Mouse (Mus musculus) MEL (cell line): Measurements from ENCODE around the gene Kmt2d.

Source experiments
- CTCF ChIP-seq, 3 experiments: IDR thresholded peaks in 2 of 3; conservative IDR thresholded peaks in 1 of 3; 2 replicates each; pipeline ENCODE4 v1.5.1; 2011 to 2012; ENCODE audit warnings: low read length in 3 of 3, low read depth in 2 of 3, mild to moderate bottlenecking in 2 of 3, improper control_type of control experiment in 1 of 3, inconsistent platforms in 1 of 3, mixed read lengths in 1 of 3, moderate library complexity in 1 of 3; ENCODE audit not compliant: control insufficient read depth in 1 of 3, insufficient read depth in 1 of 3, poor library complexity in 1 of 3, severe bottlenecking in 1 of 3
- ELF1 ChIP-seq: IDR thresholded peaks from 2 replicates; pipeline ENCODE4 v1.6.1; 2014; ENCODE audit warnings: low read depth, mild to moderate bottlenecking, inconsistent platforms, low read length, improper control_type of control experiment, moderate library complexity
- EP300 ChIP-seq, 2 experiments: IDR thresholded peaks; 2 replicates each; pipeline ENCODE4 v1.6.1; 2011; ENCODE audit warnings: improper control_type of control experiment in 2 of 2, low read length in 2 of 2, low read depth in 1 of 2, mild to moderate bottlenecking in 1 of 2
- GABPA ChIP-seq: IDR thresholded peaks from 2 replicates; pipeline ENCODE4 v1.6.1; 2012; ENCODE audit warnings: low read depth, mild to moderate bottlenecking, inconsistent platforms, low read length, improper control_type of control experiment, moderate library complexity
- HCFC1 ChIP-seq: IDR thresholded peaks from 2 replicates; pipeline ENCODE4 v1.6.1; 2012; ENCODE audit warnings: low read depth, mild to moderate bottlenecking, inconsistent platforms, low read length, improper control_type of control experiment, moderate library complexity
- MEF2A ChIP-seq: IDR thresholded peaks from 2 replicates; pipeline ENCODE4 v1.6.1; 2014; ENCODE audit warnings: low read depth, mild to moderate bottlenecking, inconsistent platforms, low read length, improper control_type of control experiment; ENCODE audit not compliant: poor library complexity, insufficient replicate concordance, severe bottlenecking; ENCODE audit errors: extremely low read depth
- MYB ChIP-seq: IDR thresholded peaks from 2 replicates; pipeline ENCODE4 v1.6.1; 2011; ENCODE audit warnings: mild to moderate bottlenecking, low read depth, low read length, improper control_type of control experiment
- MYC ChIP-seq: IDR thresholded peaks from 2 replicates; pipeline ENCODE4 v1.6.1; 2011; ENCODE audit warnings: low read depth, mild to moderate bottlenecking, low read length, improper control_type of control experiment, moderate library complexity
- POLR2A ChIP-seq, 2 experiments: IDR thresholded peaks; 2 replicates each; pipeline ENCODE4 v1.6.1; 2011 to 2012; ENCODE audit warnings: low read length in 2 of 2, mild to moderate bottlenecking in 2 of 2, control low read depth in 1 of 2, improper control_type of control experiment in 1 of 2, low read depth in 1 of 2, moderate library complexity in 1 of 2; ENCODE audit not compliant: control insufficient read depth in 1 of 2, insufficient read depth in 1 of 2, poor library complexity in 1 of 2
- RCOR1 ChIP-seq: IDR thresholded peaks from 2 replicates; pipeline ENCODE4 v1.6.1; 2012; ENCODE audit warnings: low read depth, mild to moderate bottlenecking, inconsistent platforms, low read length, improper control_type of control experiment
- SMC3 ChIP-seq: IDR thresholded peaks from 2 replicates; pipeline ENCODE4 v1.6.1; 2011; ENCODE audit warnings: low read depth, low read length, improper control_type of control experiment
- TCF12 ChIP-seq: IDR thresholded peaks from 2 replicates; pipeline ENCODE4 v1.6.1; 2014; ENCODE audit warnings: low read depth, mild to moderate bottlenecking, inconsistent platforms, low read length, improper control_type of control experiment, moderate library complexity
- ZMIZ1 ChIP-seq: IDR thresholded peaks from 2 replicates; pipeline ENCODE4 v1.6.1; 2012; ENCODE audit warnings: low read depth, mild to moderate bottlenecking, inconsistent platforms, low read length, improper control_type of control experiment, moderate library complexity

DNA sequence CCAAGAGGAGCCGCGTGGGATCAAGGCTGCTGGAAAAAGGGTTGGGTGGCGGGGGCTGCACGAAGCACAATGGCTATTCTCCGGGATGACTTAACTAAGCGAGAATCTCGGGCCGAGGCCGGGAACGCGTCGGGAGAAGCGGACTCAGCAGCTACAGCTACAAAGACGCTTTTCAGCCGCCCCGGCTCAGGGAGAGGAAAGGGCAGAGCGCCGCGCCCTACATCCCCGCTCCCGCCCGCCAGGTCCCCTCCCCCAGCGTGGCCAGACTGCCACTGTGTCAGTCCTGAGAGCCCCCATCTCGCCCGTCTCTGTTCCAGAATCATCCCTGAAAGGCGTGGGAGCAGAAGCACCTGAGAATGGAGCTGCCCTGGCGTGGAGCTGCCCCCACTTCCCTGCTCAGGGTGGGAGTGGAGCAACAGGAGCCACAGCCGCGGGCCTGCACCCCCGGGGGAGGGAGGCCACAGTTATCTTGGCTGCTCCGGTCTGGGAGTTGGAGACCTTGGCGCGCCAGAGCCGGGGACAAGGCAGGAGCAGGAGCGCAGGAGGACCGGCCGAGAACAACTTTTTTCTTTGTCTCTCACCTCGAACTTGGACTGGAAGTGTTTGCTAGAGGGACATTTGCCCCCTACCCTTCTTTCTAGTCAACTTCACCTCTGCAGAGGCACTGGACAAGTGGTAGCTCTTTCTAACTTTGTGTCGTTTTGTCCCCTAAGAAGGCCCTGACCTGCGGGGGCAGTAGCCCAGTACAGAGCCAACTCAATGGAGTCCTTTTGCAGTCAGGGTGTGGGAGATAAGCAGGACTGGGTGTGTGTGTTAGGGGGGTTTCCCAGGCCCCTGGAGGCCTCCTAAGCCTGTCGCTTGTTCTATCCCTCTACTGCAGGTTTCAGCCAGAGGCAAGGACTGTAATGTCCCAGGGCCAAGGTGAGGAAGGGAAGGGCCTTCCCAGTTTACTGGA is 24.9 kb upstream of the Kmt2d start:
- TF ChIP-seq POLR2A (IDR thresholded peaks at IDR 0.05; ENCODE audit: control insufficient read depth in 1 of 2, insufficient read depth in 1 of 2, low read depth in 1 of 2, low read length in 2 of 2, poor library complexity in 1 of 2) = no peak
- TF ChIP-seq ZMIZ1 = no peak
- no peak for TF ChIP-seq CTCF (IDR thresholded peaks at IDR 0.05 in 2 of 3, conservative IDR thresholded peaks at IDR 0.05 in 1 of 3; ENCODE audit: control insufficient read depth in 1 of 3, insufficient read depth in 1 of 3, low read depth in 2 of 3, low read length in 3 of 3, poor library complexity in 1 of 3, severe bottlenecking in 1 of 3)
- no peak for TF ChIP-seq SMC3
- TF ChIP-seq RCOR1 = no peak
- TF ChIP-seq MYB = no peak
- no peak for TF ChIP-seq MEF2A
- TF ChIP-seq TCF12 = no peak
- no peak for TF ChIP-seq GABPA
- TF ChIP-seq ELF1 = no peak
- TF ChIP-seq HCFC1 = no peak
- TF ChIP-seq MYC = no peak
- no peak for TF ChIP-seq EP300 (IDR thresholded peaks at IDR 0.05; ENCODE audit: low read depth in 1 of 2, low read length in 2 of 2)
